Mouse (Mus musculus) left cerebral cortex, adult 9 months (tissue): ENCODE data around the gene Olfr1085.
"Not testable (repeated sequence)": the region's sequence is repeated elsewhere in the genome, so short reads cannot be mapped to it uniquely, and the experiment has no call there.

Experiments used
- DNase-seq, 2 experiments: peaks; one replicate each; pipeline ENCODE4 v3.0.0; 2022; ENCODE audit warnings: low spot score in 2 of 2

Olfr1085 gene

GRCm38 (mm10) chr2:86661919-86662318, at the start of gene Olfr1085:
TSS of gene Olfr1085 (minus strand) at chr2:86662019.
- DNase-seq = no peak

- no peak for DNase-seq
Observed at GRCm38 (mm10) chr2:86698295-86698694, 36.5 kb upstream of the Olfr1085 start, which contains the start of gene Olfr1087. TSS of gene Olfr1087 (minus strand) at chr2:86698395.

- no peak for DNase-seq
Observed at GRCm38 (mm10) chr2:86679992-86680391, 18.2 kb upstream of the Olfr1085 start, which contains the start of gene Olfr1086. TSS of gene Olfr1086 (minus strand) at chr2:86680092.

GRCm38 (mm10) chr2:86639625-86640024, 22.2 kb downstream of the Olfr1085 start, which contains the start of gene Olfr1084:
TSS of gene Olfr1084 (minus strand) at chr2:86639725.
- DNase-seq = not testable (repeated sequence)
